Mouse (Mus musculus) brain, embryonic 14.5 days (tissue): ENCODE measurements around the gene Gm49345.

ENCODE experiments used
- CTCF ChIP-seq: fragments of 200-500 bp; IDR thresholded peaks from 2 replicates; pipeline ENCODE4 v1.5.1; 2012; ENCODE audit warnings: inconsistent platforms, mild to moderate bottlenecking, moderate library complexity, borderline replicate concordance; ENCODE audit not compliant: insufficient read depth, insufficient read length; ENCODE audit errors: extremely low read depth
- POLR2A ChIP-seq: fragments of 200-500 bp; IDR thresholded peaks from 2 replicates; pipeline ENCODE4 v1.6.1; 2012; ENCODE audit warnings: mild to moderate bottlenecking, inconsistent platforms, borderline replicate concordance; ENCODE audit not compliant: poor library complexity, insufficient read depth, insufficient read length, severe bottlenecking; ENCODE audit errors: extremely low read depth

DNA sequence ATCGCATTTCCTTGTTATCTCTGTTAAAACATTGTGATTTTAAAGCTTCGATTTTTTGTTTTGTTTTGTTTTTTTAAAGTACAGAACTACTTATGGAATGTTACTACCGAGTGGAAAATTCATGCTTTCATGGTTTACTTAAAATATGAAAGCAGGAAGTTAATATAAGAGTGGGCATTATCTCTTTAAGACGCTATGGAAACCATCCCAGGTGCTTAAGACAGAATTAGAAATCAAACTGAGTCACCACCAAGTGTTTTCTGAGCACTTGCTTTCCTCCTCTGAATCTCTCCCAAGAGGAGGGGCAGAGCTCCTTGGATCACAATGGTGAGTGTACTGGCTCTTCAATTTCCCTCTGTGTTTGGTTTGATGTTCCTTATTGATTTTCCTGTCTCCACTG lies 27.5 kb downstream of the Gm49345 start:
- TF ChIP-seq CTCF (no peak), POLR2A (no peak)
